Mouse (Mus musculus) telencephalon, adult 2 months (tissue): ENCODE measurements around the gene Ffar1.
"Not testable (repeated sequence)": the region's sequence is repeated elsewhere in the genome, so short reads cannot be mapped to it uniquely, and the experiment has no call there.

Experiments
- DNase-seq: peaks from one replicate; pipeline ENCODE4 v3.0.0-alpha.2; 2011; ENCODE audit warnings: low read depth, low spot score

The Ffar1 gene

GRCm38 (mm10) chr7:30847934-30848333, 13.4 kb downstream of the Ffar1 start:
- no peak for DNase-seq

- no peak for DNase-seq
These were observed 14.0 kb downstream of the Ffar1 start for GRCm38 (mm10) chr7:30847386-30847785.

- DNase-seq, result no peak
These were observed 14.8 kb downstream of the Ffar1 start for GRCm38 (mm10) chr7:30846505-30847053.

DNA sequence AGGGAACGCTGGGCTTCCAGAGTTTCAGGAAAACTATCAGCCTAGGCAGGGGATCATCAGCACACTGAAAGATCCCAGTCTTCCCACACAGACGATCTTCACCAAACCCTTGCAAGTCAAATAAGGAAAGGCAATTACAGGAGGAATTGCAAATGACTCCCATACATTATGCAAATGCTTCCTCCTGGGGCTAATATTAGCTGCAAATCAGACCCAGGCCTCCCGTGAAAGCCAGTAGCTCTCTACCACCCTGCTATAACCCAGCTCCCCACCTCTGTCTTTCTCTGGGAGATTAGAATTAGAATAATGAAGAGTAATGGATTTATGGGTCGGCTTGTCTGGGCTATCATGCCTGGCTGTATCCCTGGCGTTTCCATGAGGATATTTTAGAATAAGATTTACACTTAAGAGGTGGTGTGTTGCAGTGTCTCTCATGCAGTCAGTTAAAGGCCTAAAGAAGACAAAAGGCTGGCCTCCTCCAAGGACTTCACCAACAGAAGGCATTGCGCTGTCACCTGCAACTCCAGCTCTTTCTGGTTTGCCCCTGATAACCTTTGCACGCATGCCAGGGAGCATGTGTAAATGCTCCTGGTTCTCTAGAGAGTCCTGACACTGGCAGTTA, 16.6 kb downstream of the Ffar1 start:
- no peak for DNase-seq

DNA sequence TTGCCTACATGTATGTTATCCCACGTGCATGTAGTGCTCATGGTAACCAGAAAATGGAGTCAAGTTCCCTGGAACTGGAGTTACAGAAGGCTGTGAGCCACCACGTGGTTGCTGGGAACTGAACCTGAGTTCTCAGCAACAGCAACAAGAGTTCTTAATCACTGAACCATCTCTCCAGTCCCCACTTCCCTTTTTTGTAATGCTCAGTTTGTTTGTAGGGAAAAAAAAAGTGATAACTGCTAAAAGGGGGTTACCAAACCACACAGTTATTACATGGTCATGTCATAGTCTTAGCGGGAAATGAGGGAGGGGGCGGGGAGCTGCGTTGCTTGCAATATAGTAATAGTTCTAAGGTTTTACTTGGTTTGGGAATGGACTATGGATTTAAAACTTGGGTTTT, 19.3 kb downstream of the Ffar1 start:
- no peak for DNase-seq

GRCm38 (mm10) chr7:30841379-30841778, 20.0 kb downstream of the Ffar1 start:
- DNase-seq, result no peak

DNA sequence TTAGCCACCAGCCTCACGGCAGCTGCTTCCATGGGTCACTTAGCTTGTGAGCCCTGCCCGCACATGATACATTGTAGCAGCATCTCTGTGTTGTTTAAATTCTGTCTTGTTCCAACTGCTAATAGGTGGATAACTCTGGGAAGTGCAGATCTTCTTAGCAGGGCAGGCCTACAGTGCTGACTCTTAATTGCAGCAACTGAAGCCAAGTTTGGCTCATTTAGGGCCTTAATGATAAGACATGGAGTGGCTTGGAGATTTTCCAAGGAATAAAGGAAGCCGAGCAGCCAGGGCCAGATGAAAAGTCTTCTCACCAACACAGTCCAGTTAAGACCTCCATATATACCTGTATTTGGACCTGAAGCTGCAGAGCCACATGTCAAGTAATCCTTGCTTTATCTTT, 21.1 kb downstream of the Ffar1 start:
- DNase-seq, result no peak

DNA sequence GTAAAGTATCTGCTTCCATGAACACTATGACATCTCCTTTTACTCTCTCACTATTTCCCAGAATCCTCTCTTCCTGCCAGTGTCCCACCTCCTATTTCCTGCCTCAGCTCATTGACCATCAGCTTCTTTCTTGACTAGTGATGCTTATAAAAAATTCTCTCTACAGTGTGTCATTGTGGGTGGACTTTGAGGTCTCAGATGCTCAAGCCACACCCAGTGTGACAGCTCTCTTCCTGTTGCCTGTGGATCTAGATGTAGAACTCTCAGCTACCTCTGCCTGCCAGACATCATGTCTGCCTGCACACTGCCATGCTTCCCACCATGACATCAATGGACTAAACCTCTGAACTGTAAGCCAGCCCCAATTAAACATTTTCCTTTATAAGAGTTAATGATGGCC, 24.1 kb downstream of the Ffar1 start:
- DNase-seq, result no peak

GRCm38 (mm10) chr7:30832684-30833083, 28.7 kb downstream of the Ffar1 start:
- DNase-seq, result not testable (repeated sequence)

DNA sequence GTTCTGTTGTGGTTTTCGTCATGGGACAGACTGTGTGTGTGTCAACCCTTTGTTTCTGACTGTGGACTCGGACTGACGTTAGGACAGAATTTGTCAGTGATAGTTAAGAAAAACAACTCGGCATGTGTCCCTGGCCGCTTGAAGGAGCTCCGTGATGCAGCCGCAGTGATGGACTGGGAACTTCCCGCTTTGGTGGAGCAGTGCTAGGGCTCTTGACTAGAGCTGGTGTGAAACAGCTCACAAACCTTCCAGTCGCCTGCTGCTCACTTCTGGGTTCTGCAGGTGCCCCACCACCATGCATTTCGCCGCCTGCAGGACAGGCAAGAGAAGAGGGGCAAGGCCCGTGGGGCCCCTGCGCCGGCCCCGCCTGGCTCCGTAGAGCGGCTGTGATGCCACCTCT, 29.1 kb downstream of the Ffar1 start:
- no peak for DNase-seq

- no peak for DNase-seq
These were observed 31.9 kb downstream of the Ffar1 start for GRCm38 (mm10) chr7:30829428-30829827.

- not testable (repeated sequence) for DNase-seq
These were observed 32.5 kb downstream of the Ffar1 start for GRCm38 (mm10) chr7:30828871-30829270.

DNA sequence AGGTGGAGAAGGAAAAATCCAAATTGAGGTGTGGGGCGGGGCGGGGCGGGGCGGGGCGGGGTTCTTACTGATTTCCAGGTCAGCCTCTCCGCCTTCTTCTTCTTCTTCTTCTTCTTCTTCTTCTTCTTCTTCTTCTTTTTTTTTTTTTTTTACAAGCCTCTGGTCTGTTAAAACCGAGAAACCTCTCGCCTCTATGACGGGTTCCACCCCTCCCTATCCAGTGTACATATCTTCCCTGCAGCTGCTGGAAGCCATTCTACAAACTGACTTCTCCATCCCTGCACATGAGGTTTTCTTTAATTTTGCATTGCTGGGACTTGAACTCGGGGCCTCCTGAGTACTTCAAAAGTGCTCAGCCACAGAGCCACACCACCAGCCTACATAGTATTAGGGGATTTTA, 34.7 kb downstream of the Ffar1 start:
- no peak for DNase-seq

GRCm38 (mm10) chr7:30824306-30824705, 37.1 kb downstream of the Ffar1 start:
- DNase-seq, result no peak

GRCm38 (mm10) chr7:30823675-30824074, 37.7 kb downstream of the Ffar1 start, which contains the start of gene Ffar2:
Gene Ffar2, minus strand, starts transcription at chr7:30823775.
- no peak for DNase-seq

DNA sequence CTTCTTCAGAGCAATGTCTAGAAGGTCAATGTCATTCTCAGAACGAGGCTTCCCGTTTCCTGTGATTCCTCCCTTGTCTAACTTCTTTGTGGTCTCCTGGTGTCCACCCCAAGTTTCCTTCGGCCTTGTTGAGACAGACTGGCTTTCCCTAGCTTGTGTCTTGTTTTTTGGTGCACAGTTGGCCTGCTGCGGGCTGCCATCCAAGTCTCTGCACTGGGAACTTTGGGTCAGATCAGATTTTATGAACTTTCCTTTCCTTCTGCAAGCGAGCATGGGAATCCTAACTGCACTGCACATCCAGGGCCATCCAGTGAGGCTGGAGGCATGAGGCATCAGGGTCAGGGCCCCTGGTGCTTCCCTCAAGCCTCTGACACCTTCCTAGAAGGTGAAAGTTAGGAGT, 39.8 kb downstream of the Ffar1 start:
- DNase-seq, result no peak

DNA sequence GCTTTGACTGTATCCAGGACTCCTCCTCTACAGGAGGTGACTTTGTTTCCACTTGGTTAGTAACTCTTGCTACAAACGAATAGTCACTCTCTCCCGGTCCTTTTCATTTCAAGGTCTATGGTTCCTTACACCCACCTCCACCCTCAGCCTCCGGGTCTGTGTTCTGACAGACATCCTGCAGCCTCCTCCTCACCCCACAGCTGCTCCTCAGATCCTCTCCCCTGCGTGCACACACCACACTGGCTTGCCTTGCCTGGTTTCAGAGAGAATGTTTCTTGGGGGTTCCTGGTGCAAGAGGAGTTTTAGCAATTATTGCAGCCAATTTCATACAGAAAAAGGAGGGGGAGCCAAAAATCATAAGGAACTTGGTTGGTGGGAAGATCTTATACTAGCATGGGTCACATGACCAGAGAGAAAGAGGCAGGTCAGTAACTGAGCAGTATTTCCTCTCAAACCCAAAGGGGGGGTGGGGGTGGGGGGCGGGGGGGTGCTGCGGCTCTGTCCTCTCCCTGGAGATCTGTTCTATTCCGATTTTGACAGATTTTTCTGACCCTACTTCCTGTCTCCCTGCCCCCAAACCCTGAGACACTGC, 40.4 kb downstream of the Ffar1 start:
- no peak for DNase-seq

GRCm38 (mm10) chr7:30820131-30820530, 41.2 kb downstream of the Ffar1 start:
- DNase-seq, result no peak

DNA sequence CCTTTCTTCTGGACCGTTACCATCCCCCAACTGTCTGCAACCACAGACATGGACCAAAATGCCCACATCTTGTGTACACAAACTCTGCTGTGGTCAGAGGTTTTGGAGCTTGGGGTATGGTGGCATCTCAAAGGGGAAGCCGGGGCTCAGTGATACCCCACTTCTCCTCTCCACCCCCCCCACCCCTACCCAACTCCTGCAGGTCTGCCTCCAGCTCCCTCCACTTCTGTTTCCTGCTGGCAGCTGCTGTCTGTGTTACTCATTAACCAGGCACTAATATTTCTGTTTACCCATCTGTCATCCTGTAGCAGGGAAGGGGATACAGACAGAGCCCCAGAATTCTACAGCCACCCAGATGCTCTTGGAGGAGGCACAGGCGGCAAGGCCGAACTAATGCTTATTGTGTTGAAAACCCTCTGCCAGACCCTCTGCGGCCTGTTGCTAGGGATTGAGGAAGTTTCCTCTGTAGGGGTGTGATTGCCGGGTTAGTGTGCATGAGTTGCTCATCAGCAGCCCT, 49.0 kb downstream of the Ffar1 start:
- DNase-seq, result no peak

DNA sequence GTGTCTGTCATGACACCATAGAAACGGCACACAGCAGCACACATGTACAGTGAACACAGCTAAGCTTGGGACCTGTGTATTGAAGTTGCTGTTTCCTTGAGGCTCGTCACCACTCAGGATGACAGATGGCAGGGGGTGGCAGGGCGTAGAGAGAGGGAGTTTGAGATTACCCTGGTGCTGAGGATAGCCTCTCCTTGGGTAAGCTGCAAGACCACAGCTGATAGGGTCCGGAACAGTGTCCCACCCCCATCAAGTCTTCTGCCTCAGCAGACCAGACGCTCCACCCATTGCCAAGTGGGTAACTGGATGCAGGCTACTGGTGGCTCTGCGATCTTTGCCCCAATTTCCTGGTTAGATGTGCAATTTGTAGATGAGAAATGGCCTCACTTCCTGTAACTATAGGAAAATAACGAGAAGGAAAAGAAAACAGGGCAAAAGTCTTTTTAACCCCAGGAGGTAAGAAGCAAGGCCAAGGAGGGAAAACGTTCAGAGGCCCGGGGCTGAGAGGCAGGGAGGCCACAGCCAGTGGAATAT, 49.5 kb downstream of the Ffar1 start:
- no peak for DNase-seq

DNA sequence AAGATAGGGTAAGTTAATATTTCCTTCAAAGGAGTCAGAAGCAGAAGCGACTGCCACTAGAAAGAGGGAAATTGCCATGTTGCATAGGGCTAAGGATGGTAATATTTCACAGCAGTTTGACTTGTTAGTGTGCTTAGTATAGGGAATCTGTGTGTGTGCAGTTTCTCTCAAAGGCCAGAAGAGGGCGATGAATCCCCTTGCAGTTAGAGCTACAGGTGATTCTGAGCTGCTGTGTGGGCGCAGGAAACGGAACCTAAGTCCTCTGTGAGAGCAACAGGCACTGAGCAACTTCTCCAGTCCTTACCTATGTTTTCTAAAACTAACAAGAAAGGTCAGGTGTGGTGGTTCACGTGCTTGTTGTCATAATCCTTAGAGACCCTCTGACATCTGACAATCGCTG, 51.0 kb downstream of the Ffar1 start:
- DNase-seq, result no peak
